Mouse (Mus musculus): ENCODE measurements at regions not wholly inside any gene's neighbourhood (a gene's known extent, or its start where the extent isn't known, plus 50 kb on each side); places are given as distances from the start of the nearest gene placed in this dataset.
A peak's percentile ranks its signal among the peaks of the same experiment; 100 is the strongest.
"Not testable (repeated sequence)": the region's sequence is repeated elsewhere in the genome, so short reads cannot be mapped to it uniquely, and the experiment has no call there.

GRCm38 (mm10) chr15:42100730-42101129 is 1966.6 kb downstream of the 9330182O14Rik start:
- no peak overlapping the region for H3K4me3 ChIP-seq (replicated peaks)
- no peaks in the 10 kb centered on the region for H3K9me3 ChIP-seq (replicated peaks)
- no peak for ATAC-seq (ENCODE audit: low FRiP score)
- no peak overlapping the region for H3K4me2 ChIP-seq
- whole genome bisulfite sequencing = 71% methylated on average over 2 of the region's 2 CpGs
- H3K9ac ChIP-seq (replicated peaks) = no peak overlapping the region
- no peaks in the 10 kb centered on the region for H3K36me3 ChIP-seq
- H3K27me3 ChIP-seq (replicated peaks) = no peaks in the 10 kb centered on the region
- H3K27ac ChIP-seq (replicated peaks) = no peak overlapping the region
- no peaks in the 10 kb centered on the region for H3K4me1 ChIP-seq

GRCm38 (mm10) chr15:42104816-42105215 is 1970.7 kb downstream of the 9330182O14Rik start:
- 86% methylated on average over 2 of the region's 2 CpGs for WGBS
- no peak overlapping the region for H3K4me3 ChIP-seq (replicated peaks)
- ATAC-seq (ENCODE audit: low FRiP score) = no peak
- no peak overlapping the region for H3K9ac ChIP-seq (replicated peaks)
- H3K9me3 ChIP-seq (replicated peaks) = no peaks in the 10 kb centered on the region
- no peaks in the 10 kb centered on the region for H3K27me3 ChIP-seq (replicated peaks)
- no peaks in the 10 kb centered on the region for H3K36me3 ChIP-seq
- H3K4me2 ChIP-seq = no peak overlapping the region
- H3K27ac ChIP-seq (replicated peaks) = no peak overlapping the region
- H3K4me1 ChIP-seq = no peaks in the 10 kb centered on the region

- Histone ChIP-seq H3K4me3 (replicated peaks) (no peak overlapping the region), H3K4me2 (no peak overlapping the region), H3K27ac (replicated peaks) (no peak overlapping the region), H3K27me3 (replicated peaks) (no peaks in the 10 kb centered on the region), H3K36me3 (no peaks in the 10 kb centered on the region), H3K9me3 (replicated peaks) (no peaks in the 10 kb centered on the region), H3K4me1 (no peaks in the 10 kb centered on the region), H3K9ac (replicated peaks) (no peak overlapping the region)
- no peak for ATAC-seq (ENCODE audit: low FRiP score)
Measured at GRCm38 (mm10) chr15:42107106-42107505, 1972.9 kb downstream of the 9330182O14Rik start.

- Histone ChIP-seq H3K27ac (replicated peaks) (no peak overlapping the region), H3K4me2 (no peak overlapping the region), H3K4me1 (no peaks in the 10 kb centered on the region), H3K4me3 (replicated peaks) (no peak overlapping the region), H3K9ac (replicated peaks) (no peak overlapping the region), H3K36me3 (no peaks in the 10 kb centered on the region), H3K9me3 (replicated peaks) (no peaks in the 10 kb centered on the region), H3K27me3 (replicated peaks) (no peaks in the 10 kb centered on the region)
- WGBS = 73% methylated on average over 5 of the region's 5 CpGs
- ATAC-seq (ENCODE audit: low FRiP score) = no peak
Measured at GRCm38 (mm10) chr15:42111811-42112210, 1977.6 kb downstream of the 9330182O14Rik start.

- 90% methylated on average over 1 of the region's 1 CpGs for WGBS
Measured at GRCm38 (mm10) chr15:42127471-42127870, 1993.3 kb downstream of the 9330182O14Rik start.

GRCm38 (mm10) chr15:42128976-42129375 is 1994.8 kb downstream of the 9330182O14Rik start:
- Histone ChIP-seq H3K27ac (replicated peaks) (no peak overlapping the region), H3K36me3 (no peaks in the 10 kb centered on the region), H3K9me3 (replicated peaks) (no peaks in the 10 kb centered on the region), H3K27me3 (replicated peaks) (no peaks in the 10 kb centered on the region), H3K4me1 (no peaks in the 10 kb centered on the region), H3K4me3 (replicated peaks) (no peak overlapping the region), H3K4me2 (no peak overlapping the region), H3K9ac (replicated peaks) (no peak overlapping the region)
- WGBS = 93% methylated on average over 3 of the region's 3 CpGs
- no peak for ATAC-seq (ENCODE audit: low FRiP score)

More at GRCm38 (mm10) chr15:42127471-42127870, 1993.3 kb downstream of the 9330182O14Rik start:
- no peaks in the 10 kb centered on the region for H3K36me3 ChIP-seq
- H3K9ac ChIP-seq (replicated peaks) = no peak overlapping the region
- no peaks in the 10 kb centered on the region for H3K9me3 ChIP-seq (replicated peaks)
- ATAC-seq (ENCODE audit: low FRiP score) = no peak
- H3K4me3 ChIP-seq (replicated peaks) = no peak overlapping the region
- H3K4me2 ChIP-seq = no peak overlapping the region
- no peaks in the 10 kb centered on the region for H3K27me3 ChIP-seq (replicated peaks)
- H3K4me1 ChIP-seq = no peaks in the 10 kb centered on the region
- H3K27ac ChIP-seq (replicated peaks) = no peak overlapping the region

GRCm38 (mm10) chr15:42166546-42166945 is 2032.4 kb downstream of the 9330182O14Rik start:
- H3K4me1 ChIP-seq = no peaks in the 10 kb centered on the region
- ATAC-seq (ENCODE audit: low FRiP score) = no peak

GRCm38 (mm10) chr15:42177766-42178165 is 2043.6 kb downstream of the 9330182O14Rik start:
- WGBS = 83% methylated on average over 1 of the region's 1 CpGs
- not testable (repeated sequence) for H3K27ac ChIP-seq (replicated peaks); ATAC-seq (ENCODE audit: low FRiP score)

More at GRCm38 (mm10) chr15:42166546-42166945, 2032.4 kb downstream of the 9330182O14Rik start:
- Histone ChIP-seq H3K36me3 (no peaks in the 10 kb centered on the region), H3K27ac (replicated peaks) (no peak overlapping the region), H3K4me3 (replicated peaks) (no peak overlapping the region), H3K9ac (replicated peaks) (no peak overlapping the region), H3K4me2 (no peak overlapping the region), H3K27me3 (replicated peaks) (no peaks in the 10 kb centered on the region), H3K9me3 (replicated peaks) (no peaks in the 10 kb centered on the region)

GRCm38 (mm10) chr15:42207187-42207846 is 2073.2 kb downstream of the 9330182O14Rik start:
- H3K9me3 ChIP-seq (replicated peaks) = no peaks in the 10 kb centered on the region
- H3K4me2 ChIP-seq = no peak overlapping the region
- H3K9ac ChIP-seq (replicated peaks) = no peak overlapping the region
- no peak overlapping the region for H3K27ac ChIP-seq (replicated peaks)
- H3K4me1 ChIP-seq = no peaks in the 10 kb centered on the region
- H3K4me3 ChIP-seq (replicated peaks) = no peak overlapping the region
- no peaks in the 10 kb centered on the region for H3K36me3 ChIP-seq
- ATAC-seq (ENCODE audit: low FRiP score) = peak; percentile 84
- 51% methylated on average over 5 of the region's 5 CpGs for WGBS
- no peaks in the 10 kb centered on the region for H3K27me3 ChIP-seq (replicated peaks)

More at GRCm38 (mm10) chr15:42177766-42178165, 2043.6 kb downstream of the 9330182O14Rik start:
- not testable (repeated sequence) for H3K9me3 ChIP-seq (replicated peaks); H3K36me3 ChIP-seq; H3K4me1 ChIP-seq; H3K27me3 ChIP-seq (replicated peaks); H3K9ac ChIP-seq (replicated peaks); H3K4me3 ChIP-seq (replicated peaks); H3K4me2 ChIP-seq

GRCm38 (mm10) chr15:42219496-42219895 is 2085.3 kb downstream of the 9330182O14Rik start:
- no peak overlapping the region for H3K9ac ChIP-seq (replicated peaks)
- no peak for ATAC-seq (ENCODE audit: low FRiP score)
- 94% methylated on average over 11 of the region's 11 CpGs for WGBS
- no peaks in the 10 kb centered on the region for H3K9me3 ChIP-seq (replicated peaks)
- H3K4me2 ChIP-seq = no peak overlapping the region
- no peaks in the 10 kb centered on the region for H3K27me3 ChIP-seq (replicated peaks)
- H3K4me1 ChIP-seq = no peaks in the 10 kb centered on the region
- no peak overlapping the region for H3K4me3 ChIP-seq (replicated peaks)
- H3K27ac ChIP-seq (replicated peaks) = no peak overlapping the region
- no peaks in the 10 kb centered on the region for H3K36me3 ChIP-seq

GRCm38 (mm10) chr15:42220005-42220404 is 2085.8 kb downstream of the 9330182O14Rik start:
- Histone ChIP-seq H3K27ac (replicated peaks) (no peak overlapping the region), H3K9ac (replicated peaks) (no peak overlapping the region), H3K9me3 (replicated peaks) (no peaks in the 10 kb centered on the region), H3K4me3 (replicated peaks) (no peak overlapping the region), H3K4me2 (no peak overlapping the region), H3K4me1 (no peaks in the 10 kb centered on the region), H3K27me3 (replicated peaks) (no peaks in the 10 kb centered on the region), H3K36me3 (no peaks in the 10 kb centered on the region)
- WGBS = 78% methylated on average over 3 of the region's 3 CpGs
- no peak for ATAC-seq (ENCODE audit: low FRiP score)

GRCm38 (mm10) chr15:42225006-42225405 is 2090.8 kb downstream of the 9330182O14Rik start:
- H3K27me3 ChIP-seq (replicated peaks) = no peaks in the 10 kb centered on the region

More at GRCm38 (mm10) chr15:42225006-42225405, 2090.8 kb downstream of the 9330182O14Rik start:
- Histone ChIP-seq H3K27ac (replicated peaks) (no peak overlapping the region), H3K4me3 (replicated peaks) (no peak overlapping the region), H3K4me2 (no peak overlapping the region), H3K4me1 (no peaks in the 10 kb centered on the region), H3K9me3 (replicated peaks) (no peaks in the 10 kb centered on the region), H3K36me3 (no peaks in the 10 kb centered on the region), H3K9ac (replicated peaks) (no peak overlapping the region)
- no peak for ATAC-seq (ENCODE audit: low FRiP score)
- 70% methylated on average over 1 of the region's 1 CpGs for WGBS

Measured in neural tube, embryonic 15.5 days (tissue).